Mouse (Mus musculus) bone marrow macrophage, adult 2 months (primary cell): ENCODE data around the gene Dtx3l.

Source experiments
- CTCF ChIP-seq: IDR thresholded peaks from 2 replicates; pipeline ENCODE4 v1.5.1; 2012; ENCODE audit warnings: low read depth, mild to moderate bottlenecking, low read length, moderate library complexity
- POLR2A ChIP-seq: IDR thresholded peaks from 2 replicates; pipeline ENCODE4 v1.6.1; 2012; ENCODE audit warnings: mild to moderate bottlenecking, low read depth, low read length, borderline replicate concordance

- TF ChIP-seq CTCF (no peak), POLR2A (no peak)
Observed at GRCm38 (mm10) chr16:35982506-35982901, 43.6 kb upstream of the Dtx3l start.
